Mouse (Mus musculus): ENCODE data around the gene Hes2.

The Hes2 gene

GRCm38 (mm10) chr4:152131809-152132771 is 26.6 kb upstream of the Hes2 start:
- no peak for DNase-seq (ENCODE audit: low spot score in 2 of 2)

- no peak for DNase-seq (ENCODE audit: low spot score in 2 of 2)
Observed at GRCm38 (mm10) chr4:152132772-152133169, 25.9 kb upstream of the Hes2 start.

- no peak for DNase-seq (ENCODE audit: low spot score in 2 of 2)
Observed at GRCm38 (mm10) chr4:152133213-152133612, 25.5 kb upstream of the Hes2 start.

- peak in 1 of 2 experiments; percentile 76 for DNase-seq (ENCODE audit: low spot score in 2 of 2)
Observed at GRCm38 (mm10) chr4:152134507-152134906, 24.2 kb upstream of the Hes2 start.

- DNase-seq (ENCODE audit: low spot score in 2 of 2), result no peak
Observed at GRCm38 (mm10) chr4:152135363-152135762, 23.3 kb upstream of the Hes2 start.

- DNase-seq (ENCODE audit: low spot score in 2 of 2), result no peak
Observed at GRCm38 (mm10) chr4:152136112-152136875, 22.4 kb upstream of the Hes2 start.

GRCm38 (mm10) chr4:152136876-152137250 is 21.8 kb upstream of the Hes2 start:
- DNase-seq (ENCODE audit: low spot score in 2 of 2), result no peak

GRCm38 (mm10) chr4:152138497-152139260 is 20.0 kb upstream of the Hes2 start:
- peak; percentile 82 to 94 for DNase-seq (ENCODE audit: low spot score in 2 of 2)

- DNase-seq (ENCODE audit: low spot score in 2 of 2), result peak; percentile 51 to 75
Observed at GRCm38 (mm10) chr4:152140441-152140840, 18.2 kb upstream of the Hes2 start.

- DNase-seq (ENCODE audit: low spot score in 2 of 2), result no peak
Observed at GRCm38 (mm10) chr4:152141521-152142135, 17.0 kb upstream of the Hes2 start.

- no peak for DNase-seq (ENCODE audit: low spot score in 2 of 2)
Observed at GRCm38 (mm10) chr4:152143632-152144031, 15.0 kb upstream of the Hes2 start.

- DNase-seq (ENCODE audit: low spot score in 2 of 2), result no peak
Observed at GRCm38 (mm10) chr4:152145473-152145872, 13.2 kb upstream of the Hes2 start.

- DNase-seq (ENCODE audit: low spot score in 2 of 2), result no peak
Observed at GRCm38 (mm10) chr4:152146033-152146827, 12.4 kb upstream of the Hes2 start.

- no peak for DNase-seq (ENCODE audit: low spot score in 2 of 2)
Observed at GRCm38 (mm10) chr4:152150546-152150945, 8.1 kb upstream of the Hes2 start.

GRCm38 (mm10) chr4:152151451-152151965 is 7.2 kb upstream of the Hes2 start:
- no peak for DNase-seq (ENCODE audit: low spot score in 2 of 2)

- peak in 1 of 2 experiments; percentile 68 for DNase-seq (ENCODE audit: low spot score in 2 of 2)
Observed at GRCm38 (mm10) chr4:152151966-152152544, 6.6 kb upstream of the Hes2 start, which contains the start of gene Espn. Espn (minus strand) TSS chr4:152152371.

GRCm38 (mm10) chr4:152153771-152154177 is 4.9 kb upstream of the Hes2 start:
- peak; percentile 86 to 93 for DNase-seq (ENCODE audit: low spot score in 2 of 2)

- DNase-seq (ENCODE audit: low spot score in 2 of 2), result no peak
Observed at GRCm38 (mm10) chr4:152155019-152155418, 3.6 kb upstream of the Hes2 start.

GRCm38 (mm10) chr4:152157779-152158584 is 685 bp upstream of the Hes2 start:
- peak; percentile 59 to 78 for DNase-seq (ENCODE audit: low spot score in 2 of 2)
